Mouse (Mus musculus) spleen, postnatal 4 days (tissue): ENCODE measurements around the gene Rhof.

Source experiments
- DNase-seq, 2 experiments: peaks; one replicate each; pipeline ENCODE4 v3.0.0; 2022; ENCODE audit warnings: low spot score in 2 of 2

Rhof gene

DNA sequence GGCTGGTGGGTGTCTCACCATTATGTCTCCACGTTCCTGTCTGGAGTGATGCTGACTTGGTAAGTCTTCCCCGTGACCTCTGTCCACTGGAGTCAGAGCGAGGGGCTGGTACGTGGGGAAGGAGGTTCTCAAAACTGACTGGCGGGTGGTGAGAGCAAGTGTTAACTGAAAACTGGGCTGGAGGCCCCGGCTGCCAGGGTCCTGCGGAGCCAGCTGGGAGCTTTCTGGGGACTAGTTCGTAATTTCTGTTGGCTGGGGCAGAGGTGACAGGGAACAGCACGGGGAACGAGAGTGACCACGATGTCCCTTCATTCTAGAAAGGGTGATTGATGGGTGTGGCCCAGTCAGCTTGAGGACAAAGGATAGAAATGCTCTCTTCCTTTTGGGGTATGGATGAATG lies 18.4 kb downstream of the Rhof start:
- DNase-seq = no peak

- no peak for DNase-seq
Observed at GRCm38 (mm10) chr5:123110296-123110721, 22.2 kb downstream of the Rhof start.

DNA sequence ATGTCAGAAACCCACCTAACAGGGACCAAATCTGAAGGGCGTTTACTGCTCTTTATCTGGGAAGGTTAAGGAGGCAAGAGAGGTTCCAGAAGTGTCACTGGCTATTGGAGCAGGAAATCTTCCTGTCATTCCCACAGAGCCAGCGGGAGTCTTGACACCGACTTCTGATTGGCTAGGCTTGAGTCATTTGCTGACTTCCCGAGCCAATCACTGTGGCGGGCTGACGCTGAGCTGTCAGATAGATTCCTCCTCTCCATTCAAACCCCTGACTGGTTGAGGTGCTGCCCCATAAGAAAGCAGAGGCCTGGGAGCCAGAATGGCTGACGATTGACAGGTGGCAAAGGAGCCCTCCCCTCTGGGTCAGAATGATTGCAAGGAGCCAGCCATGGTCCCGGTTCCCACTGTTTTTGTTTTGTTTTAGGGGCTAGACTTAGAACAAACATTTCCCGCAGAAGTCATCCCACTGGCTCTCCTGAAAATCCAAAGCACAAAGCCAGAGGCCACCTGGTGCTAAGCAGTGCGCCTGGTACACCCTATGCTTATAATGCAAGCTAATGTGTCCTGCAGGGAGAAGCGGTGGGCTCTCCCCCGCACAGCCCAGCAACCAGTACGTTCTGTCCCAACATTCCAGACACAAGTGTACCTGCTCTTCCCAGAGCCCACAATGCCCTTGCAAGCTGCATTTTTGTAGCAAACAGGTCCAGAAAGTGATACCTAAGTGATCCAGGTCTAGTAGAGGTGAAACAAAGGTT lies 22.9 kb downstream of the Rhof start:
- DNase-seq = no peak

DNA sequence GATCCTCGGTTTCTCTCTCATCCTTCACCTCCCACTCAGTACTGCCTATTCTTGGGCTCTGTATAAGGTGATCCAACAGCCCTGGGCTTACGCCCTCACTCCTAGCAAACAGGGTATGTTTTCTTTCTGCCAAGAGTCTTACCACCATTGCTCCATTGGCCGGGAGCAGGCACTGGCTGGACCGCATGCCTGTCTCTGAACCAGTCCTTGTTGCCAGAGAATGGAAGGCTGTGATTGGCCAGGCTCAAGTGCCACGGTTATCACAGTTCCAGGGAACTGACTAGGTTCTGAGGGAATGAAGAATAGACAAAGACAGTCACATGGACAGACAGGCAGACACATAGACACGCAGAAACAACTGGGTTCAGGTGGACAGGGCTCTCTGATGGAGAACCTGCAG lies 27.7 kb downstream of the Rhof start:
- no peak for DNase-seq

DNA sequence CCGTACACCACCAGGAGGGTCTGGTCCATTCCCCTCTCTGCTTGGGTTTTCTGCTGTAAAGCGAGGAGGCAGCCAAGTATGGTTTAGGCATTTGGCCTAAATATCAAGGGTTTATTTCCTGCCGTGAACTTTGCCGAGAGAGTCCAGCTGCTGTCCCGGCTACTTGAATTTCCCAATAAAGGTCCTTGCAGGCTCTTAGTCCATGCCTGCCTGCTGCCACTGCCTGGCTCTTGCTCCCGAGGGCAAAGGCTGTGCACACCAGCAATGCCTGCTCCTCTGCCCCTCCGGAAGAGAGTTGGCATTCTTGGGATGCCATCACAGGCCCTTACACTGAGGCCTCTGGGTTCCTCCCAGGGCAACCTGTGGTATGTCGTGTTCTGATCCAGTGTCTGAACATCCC lies 28.9 kb downstream of the Rhof start:
- no peak for DNase-seq

DNA sequence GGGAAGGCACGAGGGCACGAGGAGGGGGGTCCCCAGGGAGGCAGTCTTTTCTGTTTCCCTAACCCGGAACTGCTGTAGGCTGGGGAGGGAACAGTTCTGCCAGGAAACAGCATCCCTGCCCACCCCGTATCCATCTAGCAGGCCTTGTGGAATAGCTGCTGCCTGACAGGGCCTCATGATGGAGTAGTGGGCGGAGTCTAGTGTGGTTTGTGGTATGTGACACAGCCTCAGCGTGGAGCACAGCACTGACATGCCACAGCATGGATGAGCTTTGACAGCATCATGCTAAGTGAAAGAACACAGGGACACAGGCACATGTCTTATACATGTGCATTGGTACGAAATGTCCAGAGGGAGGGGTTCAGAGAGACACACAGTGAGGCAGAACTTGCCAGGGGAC lies 30.1 kb downstream of the Rhof start:
- DNase-seq = no peak

DNA sequence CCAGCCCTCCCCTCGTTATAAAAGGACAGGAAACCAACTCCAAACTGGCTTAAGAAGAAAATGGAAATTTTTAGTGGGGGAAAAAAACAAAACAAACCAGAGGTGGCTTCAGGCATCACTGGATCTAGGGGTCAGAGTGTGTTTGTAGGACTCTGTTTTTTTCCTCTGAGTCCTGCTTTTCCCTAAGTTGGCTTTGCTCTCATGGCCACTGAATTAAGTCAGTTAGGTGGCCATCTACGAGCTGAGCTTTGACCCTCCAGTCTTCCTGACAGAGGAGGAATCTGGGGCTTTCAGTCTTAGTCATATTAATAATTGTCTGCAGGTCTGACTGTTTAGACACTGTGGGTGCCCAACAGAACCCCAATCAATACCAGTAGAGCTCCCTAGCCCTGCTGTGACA lies 34.0 kb downstream of the Rhof start:
- no peak for DNase-seq

DNA sequence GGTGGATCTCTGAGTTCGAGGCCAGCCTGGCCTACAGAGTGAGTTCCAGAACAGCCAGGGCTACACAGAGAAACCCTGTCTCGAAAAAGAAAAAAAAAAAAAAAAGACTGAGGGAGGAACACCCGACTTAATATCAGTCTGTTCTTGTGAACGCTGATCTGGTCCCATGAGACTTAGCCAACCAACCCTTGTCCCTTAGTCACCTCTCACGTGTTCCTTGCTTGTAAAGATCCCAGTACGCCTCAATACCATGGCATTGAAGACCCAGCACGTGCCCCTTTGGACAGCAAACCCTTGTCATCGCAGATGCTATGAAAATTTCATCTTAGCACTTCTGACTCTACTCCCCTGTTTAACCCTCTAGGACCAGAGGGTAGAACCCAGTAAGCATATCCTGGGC lies 36.2 kb downstream of the Rhof start:
- no peak for DNase-seq

DNA sequence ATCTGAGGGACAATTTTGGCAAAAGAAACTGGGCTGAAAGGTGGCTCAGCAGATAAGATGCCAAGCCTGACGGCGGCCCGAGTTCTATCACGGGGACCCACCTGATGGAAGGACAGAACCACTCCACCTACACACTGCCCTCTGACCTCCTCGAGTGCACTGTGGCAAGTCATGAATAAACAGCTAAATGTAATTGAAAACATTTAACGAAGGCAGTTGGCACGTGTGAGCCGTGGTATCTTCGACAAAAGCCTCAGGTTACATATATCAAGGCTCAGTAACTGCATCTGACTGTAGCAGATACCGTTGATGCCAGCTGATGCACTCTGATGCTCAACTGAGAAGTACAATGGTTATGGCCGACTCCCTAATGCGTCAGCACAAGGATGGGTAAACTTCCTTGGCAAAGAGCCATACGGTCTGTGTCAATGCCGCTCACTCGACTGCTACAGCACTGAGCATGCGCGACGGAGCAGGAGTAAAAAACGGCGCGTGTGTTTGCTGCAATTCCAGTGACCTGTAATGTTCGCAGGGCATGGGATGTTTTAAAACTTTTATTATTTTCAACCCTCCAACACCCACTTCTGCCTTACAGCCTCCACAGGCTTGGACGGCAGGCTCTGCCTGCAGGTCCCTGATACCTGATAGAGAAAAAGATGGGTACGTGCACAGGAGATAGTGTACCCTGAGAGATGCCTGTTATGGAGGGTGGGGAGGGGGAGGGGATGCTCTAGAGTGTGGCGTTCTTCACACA lies 38.1 kb downstream of the Rhof start:
- peak; percentile 79 to 83 for DNase-seq

- peak; percentile 71 to 75 for DNase-seq
Observed at GRCm38 (mm10) chr5:123093077-123093633, 39.3 kb downstream of the Rhof start.

DNA sequence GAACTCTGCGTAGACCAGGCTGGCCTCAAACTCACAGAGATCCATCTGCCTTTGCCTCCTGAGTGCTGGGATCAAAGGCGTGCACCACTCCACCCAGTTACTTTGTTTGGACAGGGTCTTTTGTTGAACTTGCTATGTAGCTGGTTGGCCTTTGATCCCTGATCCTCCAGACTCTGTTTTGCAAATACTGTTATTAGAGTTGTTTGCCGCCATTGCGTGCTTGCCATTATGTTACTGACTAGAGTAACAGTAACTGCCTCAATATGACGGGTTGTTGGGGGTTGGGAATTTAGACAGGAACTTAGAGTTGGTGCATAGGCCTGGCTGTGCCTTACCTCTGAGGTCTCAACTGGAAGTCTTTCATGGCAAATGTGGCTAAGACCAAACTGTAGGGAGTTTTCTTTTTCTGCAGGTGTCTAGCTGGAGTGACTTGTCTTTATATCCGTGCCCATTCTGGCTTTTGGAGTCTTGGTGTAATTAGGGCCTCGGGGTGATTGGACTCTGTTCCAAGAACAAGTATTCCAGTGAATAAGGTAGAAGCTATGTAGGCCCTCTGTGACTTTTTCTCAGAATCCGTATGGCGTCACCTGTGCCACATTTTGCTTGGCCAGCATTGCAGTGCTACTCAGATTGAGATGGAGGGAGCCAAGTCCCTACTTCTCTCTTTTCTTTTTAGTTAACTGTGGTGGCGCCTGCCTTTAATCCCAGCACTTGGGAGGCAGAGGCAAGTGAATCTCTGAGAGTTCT lies 41.8 kb downstream of the Rhof start:
- no peak for DNase-seq

- no peak for DNase-seq
Observed at GRCm38 (mm10) chr5:123088784-123089183, 43.7 kb downstream of the Rhof start.

- no peak for DNase-seq
Observed at GRCm38 (mm10) chr5:123086501-123086900, 46.0 kb downstream of the Rhof start.

GRCm38 (mm10) chr5:123083340-123084050 lies 49.0 kb downstream of the Rhof start:
- no peak for DNase-seq

DNA sequence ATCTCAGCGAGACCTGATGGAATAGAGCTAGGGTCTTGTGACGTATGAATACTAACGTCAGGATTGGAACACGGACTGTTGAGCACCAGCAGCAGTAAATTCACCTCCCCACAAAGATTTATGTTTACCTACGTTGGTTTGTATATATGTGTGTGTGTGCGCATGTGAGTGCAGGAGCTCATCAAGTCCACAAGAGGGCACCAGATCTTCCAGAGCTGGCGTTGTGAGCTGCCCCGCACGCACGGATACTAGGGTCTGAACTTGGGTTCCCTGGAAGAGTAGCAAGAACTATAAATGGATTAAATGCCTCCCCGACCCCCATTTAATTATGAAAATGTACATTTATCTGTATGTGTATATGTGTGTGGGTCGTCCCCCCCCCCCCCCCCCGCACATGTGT lies 52.0 kb downstream of the Rhof start:
- no peak for DNase-seq

DNA sequence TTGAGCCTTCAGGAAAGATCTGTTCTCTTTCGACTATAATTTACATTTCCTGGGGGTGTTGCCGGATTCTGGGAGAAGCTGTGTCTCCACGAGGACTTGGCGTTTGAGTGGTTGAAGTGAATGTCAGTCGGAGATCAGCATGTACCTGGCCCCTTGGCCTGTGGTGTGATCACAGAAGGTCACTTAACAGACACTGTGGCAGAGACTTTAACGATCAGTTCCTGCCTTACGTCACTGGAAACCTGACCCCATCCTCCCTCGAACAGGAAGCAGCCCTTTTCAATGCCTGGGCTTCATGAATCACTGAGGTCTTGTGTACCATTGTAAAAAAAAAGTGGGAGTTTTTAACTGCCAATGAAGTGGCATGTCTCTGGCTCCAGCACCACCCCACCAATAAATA lies 52.5 kb downstream of the Rhof start:
- DNase-seq = no peak

DNA sequence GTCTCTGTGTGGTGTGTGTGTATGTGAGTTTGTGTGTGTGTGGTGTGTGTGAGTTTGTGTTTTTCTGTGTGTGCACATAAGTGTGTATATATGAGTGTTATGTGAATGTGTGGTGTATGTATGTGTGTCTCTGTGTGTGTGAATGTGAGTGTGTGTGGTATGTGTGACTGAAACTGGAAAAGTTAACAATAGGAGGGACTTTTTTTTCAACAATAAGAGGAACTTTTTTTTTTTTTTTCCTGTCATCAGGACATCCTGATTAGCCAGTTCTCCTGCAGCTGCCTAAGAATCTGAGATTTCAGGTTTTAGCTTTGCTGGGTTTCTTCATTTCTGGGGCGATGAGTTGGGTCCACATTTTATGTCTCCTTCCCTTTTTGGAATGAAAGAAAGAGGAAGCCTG lies 52.9 kb downstream of the Rhof start:
- no peak for DNase-seq

GRCm38 (mm10) chr5:123076419-123077281 lies 55.8 kb downstream of the Rhof start:
- peak; percentile 60 to 81 for DNase-seq

DNA sequence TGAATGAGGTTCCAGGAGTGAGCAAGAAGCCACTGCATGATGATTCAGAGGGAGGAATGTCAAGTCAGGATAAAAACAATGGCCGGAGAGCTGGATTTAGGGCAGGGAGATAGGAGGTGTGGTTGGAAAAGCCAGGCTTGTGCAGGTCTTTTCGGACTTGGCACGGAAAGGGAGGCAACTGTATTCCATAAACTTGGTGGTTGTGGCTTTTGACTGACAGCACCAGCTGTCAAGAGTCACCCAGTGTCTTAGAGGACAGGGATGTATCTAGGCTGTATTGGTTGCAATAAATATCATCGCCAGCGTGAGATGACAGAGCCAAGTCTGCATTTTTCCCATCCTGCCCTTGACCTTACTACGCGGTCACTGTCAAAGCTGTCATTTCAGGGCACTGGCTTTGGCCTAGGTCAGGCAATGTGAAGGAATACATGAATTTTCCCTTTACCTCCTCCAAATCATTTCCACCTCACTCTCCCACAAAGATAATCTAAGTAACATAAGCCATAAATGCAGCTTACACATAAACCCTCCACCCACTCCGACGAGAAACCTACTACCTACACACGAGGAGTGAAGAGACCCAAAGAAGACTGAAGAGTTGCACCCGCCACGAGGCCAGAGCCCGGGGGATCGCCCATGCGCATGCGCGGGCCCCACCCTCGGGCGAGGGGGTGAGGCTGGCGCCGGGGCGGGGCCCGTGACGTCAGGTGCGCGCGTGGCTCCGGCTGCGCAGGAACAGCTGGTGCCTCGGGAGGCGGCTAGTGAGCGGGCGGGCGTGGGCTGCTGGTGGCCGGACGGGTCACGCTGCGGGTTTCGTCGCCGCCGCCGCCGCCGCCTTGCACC lies 56.7 kb downstream of the Rhof start:
- DNase-seq = peak; percentile 96 to 99

- no peak for DNase-seq
Observed at GRCm38 (mm10) chr5:123068714-123069113, 63.8 kb downstream of the Rhof start.
